ENCODE assay signal across 8 mouse cellular contexts in genomic region chr1:157443026-157443722, GRCm38 (mm10). TPM values are rescaled to one million over a fixed set of nuclear protein-coding genes. Genes with fewer than 3 reads are reported as not detected.
A peak's percentile ranks its signal among the peaks of the same experiment; 100 is the strongest.
DNase-seq lines count a peak whose midpoint lies in the region; ATAC-seq lines count a peak whose summit lies in the region.

No protein-coding gene starts in this region.

- H3K4me1 ChIP-seq in embryonic facial prominence, embryonic 12.5 days, result peaks cover 13% of the 10 kb centered on the region
- peaks cover 35% of the 10 kb centered on the region for H3K4me1 ChIP-seq in heart, embryonic 16.5 days (ENCODE audit: control insufficient read depth, insufficient read depth, low read length)
- peaks cover 6% of the 10 kb centered on the region for H3K4me1 ChIP-seq in lung, embryonic 16.5 days (replicated peaks; ENCODE audit: control insufficient read depth, insufficient read depth, low read length)

- WGBS in embryonic facial prominence, embryonic 12.5 days, result 13% methylated on average over 14 of the region's 14 CpGs
- WGBS in heart, embryonic 16.5 days, result 14% methylated on average over 14 of the region's 14 CpGs
- WGBS in lung, embryonic 16.5 days, result 26% methylated on average over 14 of the region's 14 CpGs

- H3K36me3 ChIP-seq in embryonic facial prominence, embryonic 12.5 days, result no peaks in the 10 kb centered on the region
- no peaks in the 10 kb centered on the region for H3K36me3 ChIP-seq in heart, embryonic 16.5 days (ENCODE audit: control insufficient read depth, insufficient read depth)
- no peaks in the 10 kb centered on the region for H3K36me3 ChIP-seq in lung, embryonic 16.5 days (ENCODE audit: control insufficient read depth, insufficient read depth, low read length)

- no peak overlapping the region for H3K9ac ChIP-seq in embryonic facial prominence, embryonic 12.5 days
- H3K9ac ChIP-seq in heart, embryonic 16.5 days (ENCODE audit: low read length), result peak overlapping the region; percentile 61
- H3K9ac ChIP-seq in lung, embryonic 16.5 days (ENCODE audit: low read length), result peak overlapping the region; percentile 49

- no peaks in the 10 kb centered on the region for H3K9me3 ChIP-seq in embryonic facial prominence, embryonic 12.5 days
- H3K9me3 ChIP-seq in heart, embryonic 16.5 days (replicated peaks; ENCODE audit: control insufficient read depth, low read length), result no peaks in the 10 kb centered on the region
- no peaks in the 10 kb centered on the region for H3K9me3 ChIP-seq in lung, embryonic 16.5 days (ENCODE audit: control insufficient read depth, low read length)

- 0 out of 2 replicates have a peak, but pooled peaks cover 3% of the 10 kb centered on the region for H3K27me3 ChIP-seq in embryonic facial prominence, embryonic 12.5 days
- H3K27me3 ChIP-seq in heart, embryonic 16.5 days (ENCODE audit: control insufficient read depth, insufficient read depth, low read length), result no peaks in the 10 kb centered on the region
- H3K27me3 ChIP-seq in lung, embryonic 16.5 days (ENCODE audit: control insufficient read depth, insufficient read depth, low read depth, low read length), result no peaks in the 10 kb centered on the region

- H3K4me2 ChIP-seq in embryonic facial prominence, embryonic 12.5 days (replicated peaks), result peak overlapping the region; percentile 39
- peak overlapping the region; percentile 60 for H3K4me2 ChIP-seq in heart, embryonic 16.5 days (ENCODE audit: low read depth, low read length)
- H3K4me2 ChIP-seq in lung, embryonic 16.5 days (ENCODE audit: low read depth, low read length), result peak overlapping the region; percentile 25

- peak; percentile 55 for DNase-seq in R1 (ENCODE audit: low read depth, low spot score)
- DNase-seq in kidney, postnatal 14 days, result peak; percentile 59
- peak; percentile 59 to 65 for DNase-seq in right cerebral cortex, postnatal 10 days (ENCODE audit: low spot score in 2 of 2)
- no peak for DNase-seq in frontal cortex, postnatal 36 days (ENCODE audit: low spot score in 2 of 2)
- DNase-seq in ovary, postnatal 14 days (ENCODE audit: low spot score), result no peak

- no peak for ATAC-seq in embryonic facial prominence, embryonic 12.5 days (ENCODE audit: insufficient number of reproducible peaks, insufficient read depth, low FRiP score, low TSS enrichment)
- ATAC-seq in heart, embryonic 16.5 days (replicated peaks; ENCODE audit: extremely low read depth, insufficient read depth, low FRiP score), result peak; percentile 81
- ATAC-seq in lung, embryonic 16.5 days (ENCODE audit: low read depth), result peak; percentile 55

- H3K4me3 ChIP-seq in embryonic facial prominence, embryonic 12.5 days, result no peak overlapping the region
- H3K4me3 ChIP-seq in heart, embryonic 16.5 days (ENCODE audit: low read length), result peak overlapping the region; percentile 14
- no peak overlapping the region for H3K4me3 ChIP-seq in lung, embryonic 16.5 days (ENCODE audit: low read length)

- peak overlapping the region; percentile 54 for H3K27ac ChIP-seq in embryonic facial prominence, embryonic 12.5 days
- peak overlapping the region; percentile 94 for H3K27ac ChIP-seq in heart, embryonic 16.5 days (ENCODE audit: low read length)
- H3K27ac ChIP-seq in lung, embryonic 16.5 days (ENCODE audit: low read length), result peak overlapping the region; percentile 72

RNA-seq across cellular contexts. Expression of gene Cryzl2, which starts 15.2 kb away (rescaled TPM):
- polyA plus RNA-seq in embryonic facial prominence, embryonic 12.5 days (2016; fragmentation: Nextera tagmentation; extraction: Ambion mirVana), result 8.5 and 11.0 TPM in 2 replicates
- 30.2 and 33.0 TPM in 2 replicates for polyA plus RNA-seq in heart, embryonic 16.5 days (2015; fragmentation: Nextera tagmentation; extraction: Ambion mirVana)
- polyA plus RNA-seq in lung, embryonic 16.5 days (2015; fragmentation: Nextera tagmentation; extraction: Ambion mirVana), result 15.6 and 17.6 TPM in 2 replicates

RNA-seq across cellular contexts. Expression of gene Rasal2, which starts 30.8 kb away (rescaled TPM):
- polyA plus RNA-seq in embryonic facial prominence, embryonic 12.5 days (2016; fragmentation: Nextera tagmentation; extraction: Ambion mirVana), result 15.8 and 16.2 TPM in 2 replicates
- polyA plus RNA-seq in heart, embryonic 16.5 days (2015; fragmentation: Nextera tagmentation; extraction: Ambion mirVana), result 13.7 and 15.5 TPM in 2 replicates
- 7.5 and 8.5 TPM in 2 replicates for polyA plus RNA-seq in lung, embryonic 16.5 days (2015; fragmentation: Nextera tagmentation; extraction: Ambion mirVana)

Comparison
In these comparisons a context has a peak if more than half of its experiments do, and no peak if none do; other contexts are left out.
1. DNase-seq: peak in R1 (single experiment), kidney, postnatal 14 days (single experiment) and right cerebral cortex, postnatal 10 days (2 of 2); none in frontal cortex, postnatal 36 days (0 of 2) and ovary, postnatal 14 days (single experiment).
2. Peak in every context shown above with its lines, with median percentiles within 50 percentile points of each other: H3K27ac ChIP-seq and H3K4me2 ChIP-seq.